Mouse (Mus musculus) limb, embryonic 14.5 days (tissue): ENCODE results near the gene Cyp39a1. TPM values are rescaled to one million over a fixed set of nuclear protein-coding genes. Genes with fewer than 3 reads are reported as not detected.

Experiments
- ATAC-seq: fragments of 200-750 bp; cut with Nextera tagmentation; 2 replicates; pipeline ENCODE4 v1.8.0; 2017; ENCODE audit warnings: low read depth, moderate number of reproducible peaks, moderate TSS enrichment; ENCODE audit not compliant: low FRiP score
- DNase-seq: peaks from one replicate; pipeline ENCODE4 v3.0.0-alpha.2; 2015; ENCODE audit warnings: low spot score
- H3K27ac ChIP-seq: fragments of 300-500 bp; sonication (generic); replicated peaks from 2 replicates; pipeline ENCODE4 v1.5.1; 2014; ENCODE audit warnings: low read depth, mild to moderate bottlenecking, low read length, moderate library complexity, mixed read lengths
- H3K27me3 ChIP-seq: fragments of 300-500 bp; sonication (generic); 2 replicates; pipeline ENCODE4 v1.6.1; 2014; ENCODE audit warnings: low read length, mixed read lengths; ENCODE audit not compliant: control insufficient read depth, insufficient read depth
- H3K36me3 ChIP-seq: fragments of 300-500 bp; sonication (generic); 2 replicates; pipeline ENCODE4 v1.6.1; 2014; ENCODE audit warnings: mild to moderate bottlenecking, low read length, moderate library complexity, mixed read lengths; ENCODE audit not compliant: control insufficient read depth, insufficient read depth
- H3K4me1 ChIP-seq: fragments of 300-500 bp; sonication (generic); 2 replicates; pipeline ENCODE4 v1.6.1; 2014; ENCODE audit warnings: antibody characterized with exemption, low read length, mixed read lengths; ENCODE audit not compliant: control insufficient read depth, insufficient read depth
- H3K4me2 ChIP-seq: fragments of 300-500 bp; sonication (generic); replicated peaks from 2 replicates; pipeline ENCODE4 v1.6.1; 2014; ENCODE audit warnings: low read depth, mild to moderate bottlenecking, low read length, moderate library complexity; ENCODE audit not compliant: severe bottlenecking
- H3K4me3 ChIP-seq: fragments of 300-500 bp; sonication (generic); replicated peaks from 2 replicates; pipeline ENCODE4 v1.5.1; 2014; ENCODE audit warnings: low read length
- H3K9ac ChIP-seq: fragments of 300-500 bp; sonication (generic); 2 replicates; pipeline ENCODE4 v1.6.1; 2014; ENCODE audit warnings: mild to moderate bottlenecking, low read depth, low read length, moderate library complexity; ENCODE audit not compliant: severe bottlenecking
- H3K9me3 ChIP-seq: fragments of 300-500 bp; sonication (generic); 2 replicates; pipeline ENCODE4 v1.6.1; 2016; ENCODE audit warnings: low read length; ENCODE audit not compliant: control insufficient read depth
- POLR2A ChIP-seq: fragments of 200-500 bp; IDR thresholded peaks from 2 replicates; pipeline ENCODE4 v1.8.0; 2012; ENCODE audit warnings: inconsistent platforms, mild to moderate bottlenecking, moderate library complexity, borderline replicate concordance; ENCODE audit not compliant: insufficient read depth, insufficient read length; ENCODE audit errors: extremely low read depth
- WGBS: fragments of 180-500 bp; shearing (Covaris S2); extraction: QIAGEN DNeasy Blood & Tissue Kit; methylation state at CpG from one replicate; pipeline ENCODE4 v1.1.7; 2014; 5-methylcytosine and 5-hydroxymethylcytosine counted together
- polyA plus RNA-seq, 2 experiments: library from polyadenylated mRNA; depleted of rRNA in 1 of 2; stranded (reverse) in 1 of 2; unstranded in 1 of 2; fragments of >200 nt; fragmentation: Nextera tagmentation in 1 of 2; extraction: Ambion mirVana in 1 of 2; gene quantifications; 2 replicates each; pipeline versions ENCODE4 v1.2.1 to v1.2.3; 2012 to 2014

Gene Cyp39a1
- polyA plus RNA-seq (2012; rRNA removed) (6.0 and 7.0 TPM in 2 replicates), polyA plus RNA-seq (2014; fragmentation: Nextera tagmentation; extraction: Ambion mirVana) (20.0 and 21.6 TPM in 2 replicates)

GRCm38 (mm10) chr17:43667290-43667843, at the start of gene Cyp39a1:
Gene Cyp39a1, plus strand, starts transcription at chr17:43667425.
- under 1% methylated on average over 17 of the region's 17 CpGs for WGBS
- Histone ChIP-seq H3K4me2 (peak within 1 kb of the TSS; percentile 84), H3K27ac (peak within 1 kb of the TSS; percentile 40; the same call in 1 of the 2 replicates), H3K27me3 (no peaks in the 10 kb centered on the region), H3K4me1 (peaks cover 20% of the 10 kb centered on the region), H3K36me3 (peaks cover 8% of the 10 kb centered on the region; the same call in 1 of the 2 replicates), H3K9me3 (no peaks in the 10 kb centered on the region), H3K9ac (peak within 1 kb of the TSS; percentile 78), H3K4me3 (peak within 1 kb of the TSS; percentile 79)
- ATAC-seq: no peak
- no peak for DNase-seq
- no peak for TF ChIP-seq POLR2A

- Histone ChIP-seq H3K4me2 (no peak overlapping the region), H3K27me3 (no peaks in the 10 kb centered on the region), H3K4me3 (no peak overlapping the region), H3K4me1 (no peaks in the 10 kb centered on the region), H3K9me3 (no peaks in the 10 kb centered on the region), H3K9ac (no peak overlapping the region), H3K36me3 (no peaks in the 10 kb centered on the region), H3K27ac (no peak overlapping the region)
- ATAC-seq (no peak), DNase-seq (no peak)
- no peak for TF ChIP-seq POLR2A
- 83% methylated on average over 9 of the region's 9 CpGs for WGBS
Measured at GRCm38 (mm10) chr17:43619156-43619555, 48.1 kb upstream of the Cyp39a1 start.

GRCm38 (mm10) chr17:43622076-43622475, 45.1 kb upstream of the Cyp39a1 start:
- H3K36me3 ChIP-seq: no peaks in the 10 kb centered on the region
- no peak for TF ChIP-seq POLR2A
- H3K27me3 ChIP-seq: no peaks in the 10 kb centered on the region
- H3K9ac ChIP-seq: no peak overlapping the region
- ATAC-seq (no peak), DNase-seq (no peak)
- H3K9me3 ChIP-seq: no peaks in the 10 kb centered on the region
- no peak overlapping the region for H3K4me3 ChIP-seq
- H3K4me2 ChIP-seq: no peak overlapping the region
- no peak overlapping the region for H3K27ac ChIP-seq
- WGBS: 87% methylated on average over 10 of the region's 10 CpGs
- H3K4me1 ChIP-seq: no peaks in the 10 kb centered on the region

- Histone ChIP-seq H3K4me1 (peaks cover 6% of the 10 kb centered on the region), H3K27ac (no peak overlapping the region), H3K4me2 (no peak overlapping the region), H3K27me3 (peaks cover 31% of the 10 kb centered on the region), H3K9ac (no peak overlapping the region), H3K4me3 (no peak overlapping the region), H3K36me3 (no peaks in the 10 kb centered on the region), H3K9me3 (no peaks in the 10 kb centered on the region)
- 91% methylated on average over 10 of the region's 10 CpGs for WGBS
- DNase-seq: no peak
- no peak for TF ChIP-seq POLR2A
- ATAC-seq: no peak
Measured at GRCm38 (mm10) chr17:43628246-43628645, 39.0 kb upstream of the Cyp39a1 start.

GRCm38 (mm10) chr17:43629026-43629495, 38.2 kb upstream of the Cyp39a1 start:
- DNase-seq (no peak), ATAC-seq (no peak)
- Histone ChIP-seq H3K4me2 (peak overlapping the region; percentile 72), H3K9me3 (no peaks in the 10 kb centered on the region), H3K27me3 (peaks cover 31% of the 10 kb centered on the region), H3K4me3 (peak overlapping the region; percentile 41), H3K36me3 (no peaks in the 10 kb centered on the region), H3K4me1 (peaks cover 6% of the 10 kb centered on the region), H3K27ac (no peak overlapping the region), H3K9ac (no peak overlapping the region)
- 20% methylated on average over 24 of the region's 24 CpGs for WGBS
- no peak for TF ChIP-seq POLR2A
